In the genomic region with DNA sequence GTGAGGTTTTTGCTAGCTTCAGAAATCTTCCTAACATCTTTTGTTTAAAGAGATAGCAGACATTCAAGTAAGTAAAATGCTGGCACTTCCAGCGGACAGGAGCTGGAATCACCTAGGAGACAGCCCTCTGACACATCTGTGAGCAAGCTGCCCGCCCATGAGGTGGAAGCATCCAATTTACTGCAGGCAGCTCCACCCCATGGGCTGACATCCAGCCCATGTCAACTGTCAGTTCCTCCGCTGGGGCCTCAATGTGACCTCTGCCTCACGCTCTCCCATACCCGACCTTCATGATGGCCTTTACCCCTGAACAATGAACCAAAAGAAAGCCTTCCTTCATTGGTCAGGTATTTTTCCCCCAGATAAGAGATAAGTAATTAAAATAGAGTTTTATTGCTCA, we compare ENCODE assay signal across 14 mouse cellular contexts.
DNase-seq lines count a peak whose midpoint lies in the region; ATAC-seq and TF ChIP-seq lines count a peak whose summit lies in the region.
"Had no signal": no experiment of that assay in that cellular context is flagged by ENCODE, and none has a peak within 500 bp of the region (broad histone marks: within the 10 kb centered on the region; RNA-seq: fewer than 3 reads in every experiment).

No protein-coding gene starts in this region.

- H3K4me2 ChIP-seq in lung, embryonic 14.5 days = no peak overlapping the region
- H3K4me2 ChIP-seq: forebrain, embryonic 12.5 days; heart, embryonic 13.5 days had no signal

- no peaks in the 10 kb centered on the region for H3K27me3 ChIP-seq in lung, embryonic 14.5 days (ENCODE audit: insufficient read depth, low read length)
- no peaks in the 10 kb centered on the region for H3K27me3 ChIP-seq in heart, embryonic 10.5 days (ENCODE audit: insufficient read depth, poor library complexity, severe bottlenecking)
- H3K27me3 ChIP-seq: forebrain, embryonic 12.5 days; heart, embryonic 13.5 days had no signal

- WGBS in lung, embryonic 14.5 days = 30% methylated on average over 5 of the region's 5 CpGs
- WGBS in lung, adult 2 months = 40% methylated on average over 5 of the region's 5 CpGs
- WGBS in heart, embryonic 10.5 days = 32% methylated on average over 5 of the region's 5 CpGs

- H3K9me3 ChIP-seq in lung, embryonic 14.5 days (ENCODE audit: low read depth, low read length) = no peaks in the 10 kb centered on the region
- no peaks in the 10 kb centered on the region for H3K9me3 ChIP-seq in heart, embryonic 10.5 days
- H3K9me3 ChIP-seq: forebrain, embryonic 12.5 days; heart, embryonic 13.5 days had no signal

- no peak overlapping the region for H3K27ac ChIP-seq in lung, embryonic 14.5 days (ENCODE audit: low read depth)
- H3K27ac ChIP-seq in heart, embryonic 10.5 days = peak overlapping the region; percentile 2; the same call in 1 of the 2 replicates
- H3K27ac ChIP-seq in left cerebral cortex, adult 2 months = no peak overlapping the region
- H3K27ac ChIP-seq: forebrain, embryonic 12.5 days; heart, embryonic 13.5 days; liver, embryonic 14.5 days had no signal

- H3K4me3 ChIP-seq in lung, embryonic 14.5 days (ENCODE audit: low read depth, low read length) = no peak overlapping the region
- no peak overlapping the region for H3K4me3 ChIP-seq in lung, adult 2 months (replicated peaks; ENCODE audit: extremely low read depth, low read depth, low read length)
- H3K4me3 ChIP-seq in heart, embryonic 10.5 days = no peak overlapping the region
- no peak overlapping the region for H3K4me3 ChIP-seq in left cerebral cortex, adult 2 months
- H3K4me3 ChIP-seq: forebrain, embryonic 12.5 days; heart, embryonic 13.5 days had no signal

- intact Hi-C loops in left cerebral cortex, adult 2 months (cut with DNase I) = no loop called here

- H3K9ac ChIP-seq in lung, embryonic 14.5 days = no peak overlapping the region
- H3K9ac ChIP-seq: forebrain, embryonic 12.5 days; heart, embryonic 13.5 days; liver, embryonic 14.5 days had no signal

- TF ChIP-seq POLR2A in lung, adult 2 months (IDR thresholded peaks at IDR 0.05; ENCODE audit: borderline replicate concordance, extremely low read depth, low read depth, low read length) = no peak

- no peak for ATAC-seq in cerebellum, adult (ENCODE audit: insufficient number of reproducible peaks, low FRiP score, low TSS enrichment)
- ATAC-seq in lung, embryonic 14.5 days (ENCODE audit: insufficient read depth) = no peak
- ATAC-seq: midbrain, embryonic 16.5 days had no signal

- no peaks in the 10 kb centered on the region for H3K36me3 ChIP-seq in lung, embryonic 14.5 days (ENCODE audit: insufficient read depth)
- H3K36me3 ChIP-seq in heart, embryonic 10.5 days = peaks cover 10% of the 10 kb centered on the region; the same call in 1 of the 2 replicates
- H3K36me3 ChIP-seq: forebrain, embryonic 12.5 days had no signal

- TF ChIP-seq CTCF in lung, embryonic 14.5 days (IDR thresholded peaks at IDR 0.05; ENCODE audit: low read depth) = no peak
- no peak for TF ChIP-seq CTCF in lung, adult 2 months (IDR thresholded peaks at IDR 0.05; ENCODE audit: insufficient read depth, low read length)
- TF ChIP-seq CTCF in left cerebral cortex, adult 2 months (IDR thresholded peaks at IDR 0.05) = no peak

- H3K4me1 ChIP-seq in lung, embryonic 14.5 days (ENCODE audit: insufficient read depth) = 0 out of 2 replicates have a peak, but pooled peaks cover 5% of the 10 kb centered on the region
- H3K4me1 ChIP-seq in lung, adult 2 months (ENCODE audit: control insufficient read depth, insufficient read depth, low read length) = peaks cover 3% of the 10 kb centered on the region; the same call in 1 of the 2 replicates
- peaks cover 24% of the 10 kb centered on the region for H3K4me1 ChIP-seq in heart, embryonic 10.5 days

- peak; percentile 11 to 26 for DNase-seq in cerebellum, postnatal 10 days
- peak; percentile 19 for DNase-seq in lung, embryonic 14.5 days
- DNase-seq in lung, adult 2 months = no peak
- no peak for DNase-seq in heart, embryonic 10.5 days (ENCODE audit: low spot score)
- peak; percentile 40 for DNase-seq in retina, postnatal 1 day
- DNase-seq in spleen, postnatal 10 days (ENCODE audit: low spot score in 2 of 2) = no peak
- no peak for DNase-seq in left cerebral cortex, adult 2 months (ENCODE audit: extremely low spot score in 1 of 2, low spot score in 2 of 2)
- DNase-seq: B cell, adult 2 months; layer of hippocampus, adult 9-11 months had no signal

Comparison
In these comparisons a context has a peak if more than half of its experiments do, and no peak if none do; other contexts are left out.
1. DNase-seq: peak in cerebellum, postnatal 10 days (2 of 2), lung, embryonic 14.5 days (single experiment) and retina, postnatal 1 day (single experiment); none in lung, adult 2 months (single experiment), heart, embryonic 10.5 days (single experiment), spleen, postnatal 10 days (0 of 2) and left cerebral cortex, adult 2 months (0 of 2).